Mouse (Mus musculus) 3T3-L1 (cell line): ENCODE data around the gene Gse1.

Experiments used
- DNase-seq: peaks from one replicate; pipeline ENCODE4 v3.0.0-alpha.2; 2015; ENCODE audit warnings: low read depth, low spot score

Gene Gse1

DNA sequence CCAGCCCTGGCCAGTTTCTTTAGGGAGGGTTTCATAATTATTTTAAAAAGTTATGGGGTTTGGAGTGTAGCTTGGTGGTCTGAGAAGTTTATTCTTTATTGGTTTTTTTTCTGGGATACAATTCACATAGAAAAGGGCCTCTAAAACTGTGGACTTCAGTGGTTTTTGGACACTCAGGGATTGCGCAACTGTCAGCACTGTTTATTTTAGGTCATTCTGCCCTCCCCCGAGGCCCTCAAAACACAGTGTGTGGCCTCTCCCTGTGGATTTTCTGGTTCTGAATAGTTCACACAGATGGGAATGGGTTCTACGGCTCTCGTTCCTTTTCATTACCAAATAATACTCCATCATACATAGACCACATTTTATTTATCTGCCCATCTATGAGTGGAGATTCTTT lies 15.0 kb downstream of the Gse1 start:
- DNase-seq = no peak

DNA sequence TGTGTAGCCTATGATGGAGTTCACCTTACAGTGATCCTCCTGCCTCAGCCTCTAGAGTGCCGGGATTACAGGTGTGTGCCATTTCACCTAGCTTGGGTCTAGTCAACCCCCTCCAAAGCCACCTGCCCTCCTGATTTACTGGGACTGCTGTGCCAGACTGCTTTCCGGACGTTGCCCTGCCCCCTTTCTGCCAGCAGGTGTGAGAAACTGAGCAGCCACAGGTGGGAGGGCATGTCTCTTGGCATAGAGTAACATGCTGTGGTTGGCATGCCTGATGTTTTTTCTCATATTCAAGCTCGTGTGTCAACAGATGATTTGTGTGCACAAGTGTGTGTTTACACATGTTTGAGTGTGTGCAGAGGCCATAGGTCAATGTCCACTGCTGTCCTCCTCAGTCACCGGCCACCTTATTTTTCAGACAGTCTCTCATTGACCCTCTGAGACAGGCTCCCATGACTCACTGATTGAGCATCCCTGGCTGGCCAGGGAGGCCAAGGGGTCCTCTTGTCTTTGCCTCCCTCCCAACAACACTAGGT lies 15.7 kb downstream of the Gse1 start:
- DNase-seq = no peak

DNA sequence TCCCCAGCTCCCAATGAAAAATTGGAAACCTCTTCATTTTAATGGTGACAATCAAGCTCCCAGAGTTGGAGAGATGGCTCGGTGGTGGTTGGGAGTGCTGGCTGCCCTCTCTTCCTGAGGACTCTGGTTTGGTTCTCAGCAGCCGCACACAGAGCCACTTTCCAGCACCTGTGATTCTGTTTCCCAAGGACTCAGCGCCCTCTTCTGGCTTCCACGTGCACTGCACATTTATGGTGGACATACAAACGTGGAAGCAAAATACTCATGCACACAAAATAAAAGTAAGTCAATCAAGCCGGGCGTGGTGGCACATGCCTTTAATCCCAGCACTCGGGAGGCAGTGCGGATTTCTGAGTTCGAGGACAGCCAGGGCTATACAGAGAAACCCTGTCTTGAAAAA lies 16.3 kb downstream of the Gse1 start:
- DNase-seq = no peak

DNA sequence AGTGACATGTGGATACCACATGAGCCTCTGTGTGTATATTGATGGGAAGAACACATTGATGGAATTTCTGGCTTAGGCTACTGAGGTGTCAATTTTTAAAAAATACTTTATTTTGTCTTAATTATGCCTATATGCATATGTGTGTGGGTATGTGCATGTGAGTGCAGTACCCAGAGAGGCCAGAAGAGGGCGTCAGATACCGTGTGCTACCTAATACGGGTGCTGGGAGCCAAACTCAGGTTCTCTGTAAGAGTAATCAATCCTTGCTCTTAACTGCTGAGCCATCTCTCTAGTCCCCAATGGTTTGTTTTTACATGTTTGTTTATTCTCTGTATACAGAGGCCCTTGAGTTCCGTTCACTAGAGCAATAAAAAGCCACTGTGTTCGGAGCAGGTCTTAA lies 19.4 kb downstream of the Gse1 start:
- no peak for DNase-seq

DNA sequence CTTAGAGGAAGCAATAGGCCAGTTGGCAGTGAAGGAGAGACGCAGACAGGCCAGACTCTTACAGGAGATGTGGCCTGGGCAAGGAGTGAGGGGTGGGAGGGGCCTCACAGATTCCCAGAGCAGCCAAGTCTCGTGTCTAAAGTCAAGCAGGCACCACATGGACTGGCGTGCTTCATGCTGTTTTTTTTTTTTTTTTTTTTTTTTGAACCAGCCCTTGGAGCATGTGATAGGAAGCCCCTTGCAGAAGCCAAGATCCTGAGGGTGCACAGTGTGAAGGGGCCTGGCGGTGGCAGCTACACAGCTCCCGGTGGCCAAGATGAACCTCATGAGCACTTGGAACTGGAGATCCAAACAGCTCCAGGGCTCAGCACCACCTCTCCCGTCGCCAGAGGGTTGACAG lies 19.8 kb downstream of the Gse1 start:
- DNase-seq = no peak

DNA sequence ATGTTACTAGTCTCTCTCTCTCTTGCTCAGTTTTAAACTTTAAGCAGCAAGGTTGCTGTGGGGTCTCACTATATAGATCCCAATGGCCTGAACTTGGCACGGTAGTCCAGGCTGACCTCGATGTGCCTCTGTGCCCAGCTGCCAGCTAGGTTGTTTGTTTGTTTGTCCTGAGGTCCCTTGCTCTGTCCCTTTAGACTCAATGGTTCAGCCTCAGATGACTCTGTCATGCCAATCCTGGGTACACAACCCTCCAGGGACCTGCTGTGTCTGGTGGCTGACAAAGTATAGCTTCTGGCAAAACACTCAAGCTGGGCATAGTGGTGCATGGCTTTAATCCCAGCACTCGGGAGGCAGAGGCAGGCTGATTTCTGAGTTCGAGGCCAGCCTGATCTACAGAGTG lies 20.2 kb downstream of the Gse1 start:
- DNase-seq = no peak

DNA sequence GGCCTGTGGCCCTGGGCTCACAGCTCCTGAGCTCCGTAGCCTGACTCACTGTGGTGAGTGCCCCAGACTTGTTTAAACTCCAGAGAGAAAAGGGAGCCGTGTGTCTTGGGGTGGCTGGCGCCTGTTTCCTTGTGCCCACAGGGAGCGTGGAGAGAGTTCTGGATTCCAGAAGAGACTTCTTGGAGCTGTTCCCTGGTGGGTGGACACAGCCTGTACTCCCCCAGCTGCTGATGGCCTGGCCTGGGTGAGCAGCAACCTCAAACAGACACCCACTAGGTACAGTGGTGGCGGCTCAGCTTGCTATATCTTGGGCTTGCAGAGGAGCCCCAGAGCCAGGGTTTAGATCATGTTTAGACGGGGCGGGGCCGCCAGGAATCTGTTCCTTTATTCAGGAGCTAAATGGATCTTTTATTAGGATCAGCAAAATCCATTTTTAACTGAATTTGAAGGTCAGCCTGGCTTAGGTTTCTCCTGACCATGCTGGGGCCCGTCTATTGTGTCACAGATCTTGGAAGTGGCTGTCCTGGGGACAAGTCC lies 21.6 kb downstream of the Gse1 start:
- DNase-seq = no peak

DNA sequence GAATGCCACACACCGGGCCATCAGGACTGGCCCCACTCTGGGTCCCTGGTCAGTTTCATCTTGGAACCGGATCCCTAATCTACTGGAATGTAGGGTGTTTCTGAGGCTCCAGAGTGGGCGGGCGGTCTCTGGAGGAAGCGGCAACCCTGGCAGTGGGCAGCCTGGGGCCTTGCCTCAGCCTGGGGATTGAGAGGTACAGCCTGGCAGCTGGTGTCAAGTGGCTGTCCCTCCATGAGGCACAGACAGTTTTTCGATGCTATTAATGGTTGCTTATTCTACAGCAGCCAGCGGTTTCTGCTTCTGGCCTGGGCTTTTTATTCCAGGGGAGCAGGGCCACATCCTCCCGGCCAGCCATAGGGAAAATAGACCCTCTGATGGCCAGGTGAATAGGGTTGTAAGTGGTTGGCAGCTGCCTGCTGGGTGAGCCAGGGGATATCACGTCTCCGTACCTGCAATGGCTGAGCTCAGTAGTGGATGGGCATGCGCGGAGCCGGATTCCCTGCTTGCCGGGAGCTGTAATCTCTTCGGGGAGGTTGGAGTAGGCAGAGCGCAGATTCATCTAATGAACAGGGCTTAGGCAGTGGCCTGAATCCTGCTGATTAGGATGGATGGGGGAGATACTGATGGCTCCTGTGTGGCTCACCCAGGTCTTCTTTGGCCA lies 22.6 kb downstream of the Gse1 start:
- DNase-seq = no peak

DNA sequence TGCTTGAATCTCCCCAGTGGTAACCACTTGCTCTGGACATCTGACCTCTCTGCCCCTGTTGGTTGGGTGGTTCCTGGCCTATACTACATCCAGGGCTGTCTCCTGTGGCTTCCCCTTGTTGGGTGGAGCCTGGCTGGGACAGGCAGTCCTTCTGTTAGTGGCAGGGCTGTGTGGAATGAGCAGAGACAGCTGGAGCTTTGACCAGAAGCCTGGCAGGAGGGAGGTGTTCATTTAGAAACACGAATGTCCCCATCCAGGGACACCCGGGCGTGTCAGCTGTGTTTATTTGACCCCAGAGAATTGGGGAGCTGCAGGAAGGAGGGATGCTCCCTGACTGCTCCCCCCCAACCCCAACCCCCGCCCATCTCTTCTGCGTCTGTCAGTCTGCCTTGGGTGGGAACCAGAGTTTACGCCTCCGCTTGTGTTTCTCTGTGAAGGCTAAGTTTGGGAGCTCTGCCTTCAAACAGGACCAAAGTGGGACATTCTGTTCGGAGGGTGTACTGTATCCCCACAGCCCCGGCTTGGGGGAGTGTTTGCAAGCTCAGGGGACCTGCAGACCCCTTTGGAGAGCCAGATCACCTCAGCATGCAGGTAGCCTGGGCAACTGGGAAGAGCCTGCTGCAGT lies 23.3 kb downstream of the Gse1 start:
- DNase-seq = no peak

DNA sequence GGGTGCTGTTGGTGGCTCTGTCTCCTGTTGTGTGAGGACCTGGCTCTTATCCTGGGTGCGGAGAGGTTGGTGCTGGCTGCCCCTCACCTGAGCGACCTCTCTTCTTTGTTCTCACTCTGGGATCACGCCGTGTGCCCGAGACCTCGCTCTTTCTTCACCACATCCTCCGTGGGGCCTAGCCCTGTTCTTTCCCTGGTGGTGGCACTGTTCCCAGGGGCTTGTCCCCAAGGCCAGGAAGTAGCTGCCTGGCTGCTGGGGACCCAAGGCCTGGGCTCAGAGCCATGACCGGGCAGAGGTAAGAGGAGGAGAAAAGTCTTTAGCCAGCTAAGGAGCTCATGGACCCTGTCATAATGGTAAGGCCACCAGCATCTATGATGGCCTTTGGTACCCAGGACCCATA lies 25.4 kb downstream of the Gse1 start:
- DNase-seq = no peak

DNA sequence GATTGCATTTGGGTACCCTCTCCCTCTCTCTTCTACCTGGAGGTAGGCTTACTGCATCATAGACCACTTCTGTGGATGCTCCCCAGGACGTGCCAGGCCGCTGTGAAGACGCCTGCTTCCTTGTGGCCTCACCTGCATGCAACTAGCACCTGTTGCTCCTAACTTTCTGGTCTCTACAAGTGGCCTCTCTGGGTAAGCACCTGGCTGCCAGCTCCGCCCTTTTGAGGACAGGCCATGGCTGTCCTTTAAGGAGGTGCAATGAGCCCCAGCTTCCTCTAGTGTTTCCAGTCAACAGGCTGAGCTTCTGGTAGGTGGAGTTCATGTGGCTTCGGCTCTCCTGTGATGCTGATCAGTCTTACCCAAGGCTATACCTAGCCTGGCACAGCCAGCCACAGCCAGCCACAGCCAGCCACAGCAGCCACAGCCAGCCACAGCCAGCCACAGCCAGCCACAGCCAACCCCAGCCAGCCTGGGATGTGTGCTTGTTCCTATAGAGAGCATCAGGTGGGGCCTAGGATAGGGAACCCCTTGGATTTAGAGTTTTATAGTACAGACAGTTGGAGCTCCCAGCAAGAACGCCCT lies 27.2 kb downstream of the Gse1 start:
- DNase-seq = no peak

DNA sequence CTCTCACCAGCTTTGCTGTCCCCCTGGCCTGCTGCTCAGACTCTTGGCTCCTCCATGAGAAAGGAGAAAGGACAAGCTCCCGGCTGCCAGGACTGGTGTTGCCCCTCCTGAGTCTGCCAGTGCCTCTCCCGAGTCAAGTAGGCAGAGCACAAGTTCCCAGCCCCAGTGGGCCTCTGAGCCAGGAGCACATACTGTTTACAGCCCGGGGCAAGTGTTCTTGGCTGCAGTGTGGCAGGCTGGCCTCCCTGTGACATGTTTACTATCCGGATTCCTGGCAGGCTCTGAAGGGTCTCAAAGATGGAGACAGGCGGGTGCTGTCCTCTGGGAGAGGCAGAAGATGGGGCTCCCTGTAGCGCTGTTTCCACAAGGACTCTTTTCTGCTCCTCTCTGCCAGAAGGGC lies 28.7 kb downstream of the Gse1 start:
- DNase-seq = no peak

DNA sequence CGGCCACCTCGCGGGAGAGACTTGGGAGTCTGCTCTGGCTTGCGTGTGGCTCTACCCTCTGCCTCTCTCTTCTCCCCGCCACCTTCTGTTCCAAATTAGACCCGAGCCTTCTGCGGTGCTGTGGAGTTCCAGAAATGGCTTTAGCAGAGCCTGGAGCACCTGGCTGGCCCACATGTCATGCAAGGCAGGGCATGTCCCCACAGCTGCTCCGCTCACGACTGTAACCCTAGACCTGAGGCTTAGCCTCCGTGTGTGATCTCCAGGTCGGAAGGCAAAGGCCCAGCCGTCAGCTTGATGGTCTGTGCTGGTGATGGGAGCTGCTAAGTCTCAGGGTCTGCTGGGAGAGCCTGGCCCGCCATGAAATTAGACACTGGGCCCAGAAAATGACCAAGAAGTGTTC lies 30.9 kb downstream of the Gse1 start:
- no peak for DNase-seq

DNA sequence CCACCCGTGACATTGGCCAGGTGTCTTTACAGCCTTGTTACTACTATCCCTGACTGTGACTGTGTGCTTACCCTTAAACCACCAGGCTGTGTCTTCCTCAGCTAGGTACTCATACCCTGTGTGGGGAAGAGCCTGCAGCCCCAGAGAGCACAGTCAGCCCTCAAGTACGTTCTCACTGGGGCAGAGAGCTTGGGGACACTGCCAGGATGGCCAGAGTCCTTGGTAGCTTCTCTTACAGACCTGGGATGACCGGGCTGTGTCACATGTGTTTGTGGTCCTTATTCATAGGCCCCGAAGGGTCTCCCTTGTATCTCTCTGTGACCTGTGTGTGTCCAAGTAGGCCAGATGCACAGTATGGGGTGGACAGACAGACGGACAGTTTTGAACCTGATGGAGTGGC lies 32.4 kb downstream of the Gse1 start:
- DNase-seq = no peak

DNA sequence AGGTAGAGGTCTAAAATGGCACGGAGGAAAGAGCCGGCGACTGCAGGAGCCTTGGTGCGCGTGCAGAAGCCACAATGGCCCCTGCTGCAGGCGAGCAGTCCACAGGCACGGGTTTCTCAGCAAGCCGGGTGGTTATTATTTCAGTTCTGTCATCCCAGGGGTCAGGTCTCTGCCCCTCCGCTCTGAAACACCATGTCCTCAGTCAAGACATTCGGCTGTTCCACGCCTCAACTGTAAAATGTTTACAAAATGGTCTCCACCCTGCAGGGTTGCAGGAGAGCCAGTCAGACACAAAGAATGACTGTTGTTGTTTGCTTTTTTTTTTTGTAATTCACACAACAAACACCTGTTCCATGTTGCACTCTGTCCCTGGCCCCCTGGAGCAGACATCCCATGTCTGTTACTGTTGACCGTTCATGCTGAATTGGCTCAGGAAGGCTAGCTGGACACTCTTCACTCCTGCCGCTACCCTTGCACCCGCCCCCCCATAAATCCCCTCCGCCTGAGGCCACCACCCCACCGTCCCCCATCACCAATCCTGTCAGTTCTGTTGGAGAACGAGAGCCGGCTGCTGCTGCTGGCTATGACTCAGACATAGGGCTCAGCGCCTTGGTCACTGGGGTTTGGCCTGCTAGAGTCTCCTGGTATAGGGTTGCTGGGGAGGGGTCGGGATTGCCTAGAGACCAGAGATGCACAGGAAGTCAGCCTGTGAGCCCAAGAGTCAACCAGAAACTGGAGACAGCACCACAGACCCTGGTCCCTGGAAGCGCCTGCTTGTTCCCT lies 33.3 kb downstream of the Gse1 start:
- DNase-seq = peak; percentile 59

DNA sequence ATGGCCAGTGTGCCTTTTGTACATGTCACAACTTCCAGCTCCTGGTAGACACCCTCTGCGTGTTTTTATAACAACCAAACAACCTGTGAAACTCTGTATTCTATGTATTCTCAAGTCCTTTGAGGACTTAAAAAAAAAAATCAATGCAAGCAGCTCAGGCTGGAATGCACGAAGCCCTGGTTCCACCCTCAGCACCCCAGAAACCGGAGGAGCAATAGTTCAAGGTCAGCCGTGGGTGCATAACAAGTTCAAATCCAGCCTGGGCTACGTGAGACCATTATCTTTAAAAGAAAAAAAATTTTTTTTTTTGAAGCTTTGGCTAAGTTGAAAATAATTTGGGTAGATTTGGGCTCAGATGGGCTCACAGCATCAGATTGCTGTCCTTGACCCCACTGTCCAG lies 35.6 kb downstream of the Gse1 start:
- DNase-seq = no peak

DNA sequence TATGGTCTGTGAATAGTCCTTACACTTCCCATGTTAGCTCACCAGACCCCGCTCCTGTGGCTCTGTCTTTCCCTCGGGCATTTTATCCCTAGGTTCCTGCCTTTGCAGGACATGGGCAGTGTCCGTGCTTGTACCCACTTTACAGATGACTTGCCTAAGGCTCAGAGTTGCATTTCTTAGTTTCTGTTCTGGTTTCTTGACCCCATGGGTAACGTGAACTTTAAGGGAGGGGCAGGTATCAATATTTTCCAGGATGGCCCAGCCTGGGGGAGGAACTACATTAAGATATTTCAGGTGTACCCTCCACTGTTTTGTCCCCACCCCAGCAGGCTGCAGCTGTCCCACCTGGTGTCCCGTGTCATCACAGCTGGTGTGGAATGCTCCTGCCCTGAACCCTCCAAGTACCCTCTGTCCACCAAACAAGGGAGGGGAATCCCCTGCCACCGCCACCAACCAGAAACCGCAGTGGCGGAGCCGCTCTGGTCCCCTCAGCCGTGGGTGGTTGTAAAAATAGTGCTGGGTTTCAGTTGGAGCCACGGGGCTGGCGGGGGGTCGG lies 36.2 kb downstream of the Gse1 start:
- no peak for DNase-seq

DNA sequence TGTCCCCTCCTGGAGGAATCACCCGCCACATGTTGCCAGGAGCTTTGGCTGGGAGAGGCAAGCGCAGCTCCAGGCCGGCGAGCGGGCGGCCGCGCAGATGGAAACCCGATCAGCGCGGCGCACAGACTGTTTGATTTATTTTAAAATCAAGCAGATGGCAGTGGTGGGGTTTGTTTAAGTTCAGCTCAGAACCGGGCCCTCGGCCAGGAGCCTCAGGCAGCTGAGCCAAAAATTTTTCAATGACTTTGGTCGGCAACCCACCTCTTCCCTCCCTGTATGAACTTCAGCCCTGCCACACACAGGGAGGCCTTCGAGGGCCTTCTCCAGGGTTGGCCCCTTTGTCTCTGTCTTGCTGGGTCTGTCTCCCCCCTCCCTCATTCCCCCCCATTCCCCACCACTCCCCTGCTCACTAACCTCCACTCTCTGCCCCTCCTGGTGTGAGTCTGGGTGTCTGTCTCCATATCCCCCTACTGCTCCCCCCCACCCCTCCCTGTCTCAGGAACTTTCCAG lies 36.7 kb downstream of the Gse1 start:
- peak; percentile 90 for DNase-seq

DNA sequence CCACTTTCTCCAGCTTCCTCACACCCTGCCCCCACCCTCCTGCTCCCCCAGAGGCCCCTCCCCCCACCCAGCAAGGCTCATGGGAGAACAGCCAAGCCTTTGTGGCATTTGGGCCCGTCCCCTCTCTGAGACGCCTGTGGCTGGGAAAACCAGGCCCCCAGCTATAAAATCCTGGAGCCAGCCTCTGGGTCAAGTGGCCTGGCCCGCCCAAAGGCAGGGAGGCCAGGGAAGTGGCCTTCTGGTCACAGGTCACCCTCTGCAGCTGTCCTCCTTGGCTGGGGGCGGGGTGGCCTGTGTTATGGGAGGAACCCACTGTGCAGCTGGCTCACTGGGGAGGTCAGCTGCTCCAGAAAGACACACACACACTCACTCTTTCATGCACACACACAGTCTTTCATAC lies 37.2 kb downstream of the Gse1 start:
- peak; percentile 68 for DNase-seq

DNA sequence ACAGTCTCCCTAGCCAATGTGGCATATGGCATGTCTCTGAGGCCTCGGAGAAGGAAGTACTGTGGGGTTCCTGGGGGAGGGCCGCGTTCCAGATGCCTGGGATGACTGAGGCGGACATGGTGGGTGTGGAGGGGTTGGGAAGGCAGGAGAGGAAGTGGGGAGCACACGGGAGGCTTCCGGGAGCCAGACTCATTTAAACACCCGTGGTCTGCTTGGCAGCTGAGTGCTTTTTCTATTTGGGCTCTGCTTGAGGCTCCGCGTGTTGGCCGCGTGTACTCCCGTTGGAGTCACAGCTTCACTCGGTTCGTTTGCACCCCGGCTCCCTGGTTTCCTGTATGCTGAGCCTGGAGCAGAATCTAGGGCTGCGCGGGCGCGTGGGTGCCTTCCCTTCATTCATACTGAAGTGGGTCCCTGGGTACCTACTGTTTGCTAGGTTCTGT lies 40.3 kb downstream of the Gse1 start:
- no peak for DNase-seq

DNA sequence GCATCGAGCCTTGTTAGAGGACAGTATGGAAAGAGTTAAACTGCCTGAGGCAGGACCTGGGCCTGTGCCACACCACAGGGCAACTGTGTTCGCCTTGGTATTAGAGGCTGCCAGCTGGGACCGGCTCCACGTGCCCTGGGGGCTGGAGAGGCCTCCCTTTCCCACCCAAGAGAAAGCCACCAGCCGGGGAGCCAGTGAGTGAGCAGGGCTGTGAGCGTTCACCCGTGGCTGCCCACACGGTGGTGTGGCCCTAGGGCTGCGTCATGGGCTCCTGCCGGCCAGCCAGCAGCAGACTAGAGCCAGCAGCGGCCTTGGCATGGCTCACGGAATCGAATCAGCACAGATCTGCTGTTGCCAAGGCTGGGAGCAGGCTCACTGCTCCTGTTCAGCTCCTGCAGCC lies 42.2 kb downstream of the Gse1 start:
- DNase-seq = no peak

DNA sequence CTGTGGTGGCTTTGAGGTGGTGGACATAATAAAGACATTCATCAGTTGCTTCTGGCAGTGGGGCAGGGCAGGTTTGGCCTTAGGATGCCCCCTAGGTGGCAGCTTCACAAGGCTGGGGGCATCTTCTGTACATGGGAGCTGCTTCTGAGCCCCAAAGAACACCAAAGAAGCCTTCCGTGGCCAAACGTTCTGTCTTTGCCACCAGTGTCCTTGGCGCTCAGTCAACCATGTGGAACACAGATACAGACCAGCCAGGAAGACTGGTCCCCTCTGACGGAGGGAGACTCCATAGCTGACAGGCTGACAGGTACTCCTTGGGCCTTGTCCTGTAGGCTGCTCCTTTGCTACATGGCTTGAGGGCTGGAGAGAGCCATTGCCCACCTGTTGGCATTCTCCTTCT lies 45.2 kb downstream of the Gse1 start:
- no peak for DNase-seq
